Mouse (Mus musculus) layer of hippocampus, adult 8-10 months (tissue): ENCODE results near the gene Adat2. TPM values are rescaled to one million over a fixed set of nuclear protein-coding genes. Genes with fewer than 3 reads are reported as not detected.

Experiments used
- DNase-seq, 2 experiments: peaks; one replicate each; pipeline ENCODE4 v3.0.0; 2022; ENCODE audit warnings: low spot score in 2 of 2
- total RNA-seq, 4 experiments: library from RNA; stranded (reverse); gene quantifications; 2 replicates each; pipeline ENCODE4 v1.2.4; 2022

The Adat2 gene
- total RNA-seq, 4 experiments from 2014 or later: 7.3 to 11.5 (median 8.9) TPM

GRCm38 (mm10) chr10:13596073-13596472 is 43.4 kb downstream of the Adat2 start:
- DNase-seq: peak in 1 of 2 experiments; percentile 35

- DNase-seq: no peak
These were observed 44.2 kb downstream of the Adat2 start for GRCm38 (mm10) chr10:13596866-13597265.

DNA sequence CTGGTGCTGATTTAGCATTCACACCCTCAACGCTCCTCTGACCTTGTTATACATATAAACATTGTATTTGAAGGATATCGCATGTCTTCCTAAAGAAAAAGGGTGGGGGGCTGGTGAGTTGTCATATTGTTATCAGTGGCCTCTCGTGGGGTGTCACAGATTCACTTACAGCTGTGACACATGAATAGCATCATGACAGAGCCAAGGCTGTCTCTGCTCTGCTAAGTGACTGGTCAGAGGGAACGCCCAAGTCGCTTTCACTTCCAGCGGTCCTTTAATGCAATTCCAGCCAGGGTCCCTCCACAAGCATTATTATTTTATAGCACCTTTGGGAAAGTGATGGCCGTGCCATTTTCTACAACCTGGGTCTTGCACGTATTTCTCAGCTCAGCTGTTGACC is 44.8 kb downstream of the Adat2 start:
- DNase-seq: no peak

DNA sequence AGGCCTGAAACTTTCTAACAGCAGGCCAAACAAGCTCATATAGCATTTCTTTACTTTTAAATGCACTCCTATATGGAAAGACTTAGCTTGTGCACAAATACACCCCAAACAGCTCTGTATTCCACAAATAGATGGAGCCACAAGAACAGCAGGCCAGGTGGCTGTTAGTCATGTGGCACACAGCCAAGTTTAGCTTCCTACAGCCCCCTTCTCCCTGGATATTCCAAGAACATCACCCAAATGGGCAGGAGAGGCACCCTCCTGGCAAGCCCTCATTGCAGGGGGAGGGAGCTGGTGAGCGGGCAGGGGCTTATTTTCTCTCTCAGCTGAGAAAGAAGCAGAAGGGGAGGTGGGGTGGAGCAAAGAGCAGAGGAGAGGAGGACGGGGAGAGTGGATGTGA is 48.2 kb downstream of the Adat2 start:
- peak; percentile 14 to 34 for DNase-seq

Other genes with a start within 250 kb of the Adat2 start
- gene Phactr2, start 78.5 kb upstream of the Adat2 start, total RNA-seq: 10 to 100 TPM; 24.3 to 27.5 (median 25.4) TPM
- gene Fuca2, start 53.4 kb upstream of the Adat2 start, total RNA-seq: 10 to 100 TPM; 42.0 to 52.9 (median 50.2) TPM
- 10 to 100 TPM; 26.3 to 34.2 (median 29.6) TPM for gene Pex3, start 248 bp downstream of the Adat2 start, total RNA-seq